Mouse (Mus musculus) right cerebral cortex, adult 2 months (tissue): Measurements from ENCODE around the gene Rere.
"Not testable (repeated sequence)": the region's sequence is repeated elsewhere in the genome, so short reads cannot be mapped to it uniquely, and the experiment has no call there.

ENCODE experiments used
- DNase-seq, 2 experiments: peaks; one replicate each; pipeline ENCODE4 v3.0.0; 2021 to 2022; ENCODE audit warnings: low spot score in 2 of 2

Rere gene

DNA sequence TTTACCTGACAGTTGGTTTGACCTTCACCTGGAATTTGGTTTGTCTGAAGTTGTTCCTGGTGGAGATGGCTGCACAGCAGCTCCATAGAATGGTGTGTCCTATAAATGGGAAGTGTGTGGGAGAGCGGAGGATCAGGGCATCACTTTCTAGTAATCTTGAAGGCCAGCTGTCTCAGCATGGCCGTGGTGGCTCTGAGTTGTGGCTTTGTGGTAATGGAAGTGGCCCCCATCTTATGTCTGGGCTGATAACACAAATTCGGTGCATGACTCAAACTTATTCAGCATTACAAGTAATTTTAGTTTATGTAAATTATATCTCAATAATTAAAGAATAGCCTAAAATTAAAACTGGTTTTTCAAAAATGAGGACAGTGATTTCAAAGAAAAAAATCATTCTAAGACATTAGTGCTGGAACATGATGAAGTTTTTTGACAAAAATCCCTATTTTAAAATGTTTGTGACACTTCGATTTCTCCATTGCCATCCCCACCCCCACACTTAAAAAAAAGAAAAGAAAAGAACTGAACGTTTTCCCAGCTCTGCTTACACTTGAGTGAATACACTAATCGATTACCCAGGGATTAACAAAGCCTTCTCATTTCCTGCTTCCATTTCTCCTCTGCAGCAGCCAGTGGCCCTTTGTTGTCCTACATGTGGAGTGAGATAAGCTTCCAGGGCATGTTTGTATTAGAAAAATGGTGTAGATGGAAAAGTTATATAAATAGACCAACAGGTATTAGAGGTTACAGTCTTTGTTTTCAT, 180.2 kb downstream of the Rere start:
- DNase-seq: no peak

GRCm38 (mm10) chr4:150462367-150462766, 180.9 kb downstream of the Rere start:
- DNase-seq: peak; percentile 38 to 44

GRCm38 (mm10) chr4:150465759-150466158, 184.3 kb downstream of the Rere start:
- DNase-seq: peak; percentile 70 to 71

GRCm38 (mm10) chr4:150469274-150469673, 187.8 kb downstream of the Rere start:
- DNase-seq: no peak

- no peak for DNase-seq
Observed at GRCm38 (mm10) chr4:150470674-150471328, 189.4 kb downstream of the Rere start.

GRCm38 (mm10) chr4:150472751-150473436, 191.4 kb downstream of the Rere start:
- no peak for DNase-seq

DNA sequence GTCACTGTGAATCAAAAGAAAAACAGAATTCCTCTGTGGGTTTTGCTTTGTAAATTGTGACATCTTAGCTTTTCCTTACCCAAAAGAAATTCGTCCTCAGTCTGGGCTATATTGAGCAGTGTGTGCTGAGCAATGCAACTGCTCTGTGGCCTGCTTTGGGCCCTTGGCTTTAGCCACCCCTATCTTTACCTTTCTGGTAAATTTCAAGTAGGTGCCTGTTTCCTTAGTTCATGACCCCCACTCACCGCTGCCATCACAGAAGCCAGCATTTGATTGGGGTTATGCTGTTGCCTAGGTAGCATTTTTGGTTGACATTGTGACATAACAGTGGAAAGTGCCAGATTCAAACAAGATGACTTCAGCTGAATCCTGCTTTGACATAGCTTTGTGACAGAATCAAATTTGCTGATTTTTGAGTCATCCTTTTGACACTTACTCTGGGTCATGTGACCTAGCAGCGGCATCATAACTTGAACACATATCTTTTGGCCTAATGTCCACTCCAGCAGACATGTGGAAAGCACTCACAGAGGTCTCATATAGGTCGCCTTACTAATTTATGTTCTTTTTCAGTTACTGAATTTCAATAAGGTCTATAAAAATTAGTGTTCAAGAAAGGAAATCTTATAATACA, 192.1 kb downstream of the Rere start:
- DNase-seq: no peak

DNA sequence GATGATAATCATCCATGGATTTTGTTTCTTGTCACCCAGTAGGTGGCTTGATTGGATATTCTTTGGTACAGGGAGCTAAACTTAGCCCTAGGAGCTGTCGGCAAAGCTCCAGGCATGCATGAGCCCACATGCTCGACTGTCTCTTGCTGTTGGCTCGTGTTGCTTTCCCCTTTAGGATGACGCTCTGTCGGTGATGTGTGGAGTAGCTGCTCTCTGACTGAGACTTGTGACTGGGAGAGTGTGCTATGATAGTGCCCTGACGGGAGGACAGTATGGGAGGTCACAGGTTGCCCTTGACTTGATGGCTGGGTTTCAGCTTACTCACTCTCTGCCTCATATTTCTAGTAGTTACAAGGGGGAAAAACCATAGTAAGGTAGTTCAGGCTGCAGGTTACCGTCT, 192.6 kb downstream of the Rere start:
- DNase-seq: peak; percentile 59

DNA sequence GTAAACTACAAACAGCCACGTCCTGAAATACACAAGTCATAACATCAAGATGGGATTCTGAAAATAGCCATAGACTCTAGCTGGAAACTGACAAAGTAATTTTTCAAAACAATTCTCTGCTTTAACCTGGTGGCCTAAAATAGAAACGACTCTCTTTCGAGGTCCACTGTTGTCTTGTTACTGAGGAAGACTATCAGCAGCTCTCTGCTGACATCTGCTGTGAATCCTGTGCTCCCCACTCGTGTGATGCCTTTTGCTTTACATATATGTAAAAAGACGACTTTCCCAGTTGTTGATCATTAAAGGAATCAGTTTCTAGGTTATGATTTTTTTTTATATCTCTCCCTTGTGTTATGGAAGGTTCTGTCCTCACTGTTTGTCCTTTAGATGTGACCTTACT, 194.8 kb downstream of the Rere start:
- no peak for DNase-seq

GRCm38 (mm10) chr4:150478006-150478405, 196.6 kb downstream of the Rere start:
- no peak for DNase-seq

DNA sequence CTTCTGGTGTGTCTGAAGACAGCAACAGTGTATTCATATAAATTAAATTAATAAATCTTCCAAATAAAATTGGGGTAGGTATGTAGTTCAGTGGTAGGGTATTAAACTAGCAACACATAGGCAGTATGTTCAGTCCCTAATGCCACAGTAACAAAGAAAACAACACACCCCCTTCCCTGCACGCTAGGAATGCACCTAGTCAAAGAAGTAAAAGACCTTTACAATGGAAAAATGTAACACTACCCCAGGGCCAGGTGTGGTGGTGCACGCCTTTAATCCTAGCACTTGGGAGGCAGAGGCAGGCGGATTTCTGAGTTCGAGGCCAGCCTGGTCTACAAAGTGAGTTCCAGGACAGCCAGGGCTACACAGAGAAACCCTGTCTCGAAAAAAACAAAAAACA, 201.6 kb downstream of the Rere start:
- not testable (repeated sequence) for DNase-seq

- DNase-seq: no peak
Observed at GRCm38 (mm10) chr4:150486097-150486496, 204.7 kb downstream of the Rere start.

DNA sequence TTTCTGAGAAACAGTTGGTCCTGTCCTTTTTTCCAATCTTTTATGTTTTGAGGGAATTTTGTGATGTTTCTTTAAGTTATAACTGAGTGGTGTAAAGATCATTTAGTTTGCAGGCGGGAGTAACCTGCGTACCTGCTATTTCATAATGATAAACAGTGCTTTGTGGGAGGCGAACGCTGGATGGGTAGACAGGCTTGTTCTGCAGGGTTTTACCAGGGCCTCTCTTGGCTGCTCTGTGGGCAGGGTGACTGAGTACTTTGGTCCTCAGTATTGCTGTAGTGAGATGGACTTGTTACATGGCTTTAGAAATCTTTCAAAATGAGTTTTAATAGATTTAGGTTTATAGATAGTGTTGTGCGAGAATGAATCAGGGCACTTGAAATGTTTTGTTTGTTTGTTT, 205.7 kb downstream of the Rere start:
- DNase-seq: no peak

- DNase-seq: peak; percentile 73 to 79
Observed at GRCm38 (mm10) chr4:150488096-150488748, 206.8 kb downstream of the Rere start.

- peak in 1 of 2 experiments; percentile 32 for DNase-seq
Observed at GRCm38 (mm10) chr4:150488767-150489166, 207.3 kb downstream of the Rere start.

- no peak for DNase-seq
Observed at GRCm38 (mm10) chr4:150490050-150490449, 208.6 kb downstream of the Rere start.

GRCm38 (mm10) chr4:150491710-150492109, 210.3 kb downstream of the Rere start:
- DNase-seq: no peak

DNA sequence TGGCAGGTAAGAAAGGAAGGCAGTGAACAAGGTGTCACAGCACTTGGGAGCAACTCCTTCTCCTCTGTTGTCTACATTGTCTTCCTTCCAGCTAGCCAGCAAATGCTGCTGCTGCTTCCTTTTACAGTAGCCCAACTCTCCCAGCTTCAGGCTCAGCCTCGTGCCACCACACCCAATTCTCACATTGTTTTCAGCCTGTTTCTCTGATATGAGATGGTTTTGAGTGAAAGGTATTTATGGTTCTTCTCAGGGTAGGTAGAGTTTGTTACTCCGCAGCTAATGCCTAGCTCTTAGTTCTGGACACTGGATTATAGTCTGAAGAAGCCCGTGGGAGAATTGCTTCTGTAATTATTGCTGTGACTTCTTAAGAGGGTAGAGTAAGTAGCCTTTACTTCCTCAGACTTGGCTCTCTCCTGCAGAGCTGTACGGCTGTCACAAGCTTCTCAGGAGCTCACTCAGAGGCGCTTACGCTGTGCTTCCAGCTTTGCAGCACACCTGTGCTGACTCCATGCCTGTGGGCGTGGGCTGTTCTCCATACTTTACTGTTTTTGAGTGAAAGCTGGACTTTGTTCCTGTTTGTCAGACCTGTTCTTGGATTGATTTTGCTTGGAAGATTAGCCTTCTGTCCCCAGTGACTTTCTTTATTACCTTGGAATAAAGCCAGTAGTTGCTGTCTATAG, 212.0 kb downstream of the Rere start:
- DNase-seq: no peak

GRCm38 (mm10) chr4:150493938-150494330, 212.5 kb downstream of the Rere start:
- DNase-seq: not testable (repeated sequence)

GRCm38 (mm10) chr4:150495568-150495967, 214.1 kb downstream of the Rere start:
- DNase-seq: no peak
